Mouse (Mus musculus): ENCODE results near the gene Uqcc1. TPM values are rescaled to one million over a fixed set of nuclear protein-coding genes. Genes with fewer than 3 reads are reported as not detected.

The Uqcc1 gene
- polyA plus RNA-seq, 1 experiment from 2014 or later, result 78.6 TPM

GRCm38 (mm10) chr2:155914684-155915083, 15.4 kb downstream of the Uqcc1 start:
- H3K4me3 ChIP-seq, result no peak overlapping the region
- no peaks in the 10 kb centered on the region; the same call in 1 of the 2 replicates for H3K4me1 ChIP-seq
- no peaks in the 10 kb centered on the region for H3K9me3 ChIP-seq (replicated peaks)
- H3K36me3 ChIP-seq, result peaks cover 85% of the 10 kb centered on the region
- H3K27me3 ChIP-seq (ENCODE audit: low read depth, poor library complexity, severe bottlenecking), result no peaks in the 10 kb centered on the region
- no peak for DNase-seq (ENCODE audit: low spot score)
- WGBS, result 95% methylated on average over 6 of the region's 6 CpGs
- no peak overlapping the region for H3K27ac ChIP-seq

- Histone ChIP-seq H3K27ac (no peak overlapping the region), H3K4me1 (peaks cover 6% of the 10 kb centered on the region; the same call in 1 of the 2 replicates), H3K4me3 (no peak overlapping the region), H3K36me3 (peaks cover 76% of the 10 kb centered on the region), H3K27me3 (ENCODE audit: low read depth, poor library complexity, severe bottlenecking) (no peaks in the 10 kb centered on the region), H3K9me3 (replicated peaks) (no peaks in the 10 kb centered on the region)
- WGBS, result 95% methylated on average over 6 of the region's 6 CpGs
- no peak for DNase-seq (ENCODE audit: low spot score)
These were observed 26.5 kb downstream of the Uqcc1 start for GRCm38 (mm10) chr2:155903632-155904008.

- Histone ChIP-seq H3K9me3 (replicated peaks) (no peaks in the 10 kb centered on the region), H3K27ac (no peak overlapping the region), H3K4me1 (peaks cover 6% of the 10 kb centered on the region; the same call in 1 of the 2 replicates), H3K36me3 (peaks cover 76% of the 10 kb centered on the region), H3K4me3 (no peak overlapping the region), H3K27me3 (ENCODE audit: low read depth, poor library complexity, severe bottlenecking) (no peaks in the 10 kb centered on the region)
- 84% methylated on average over 16 of the region's 16 CpGs for WGBS
- no peak for DNase-seq (ENCODE audit: low spot score)
These were observed 27.0 kb downstream of the Uqcc1 start for GRCm38 (mm10) chr2:155902989-155903631.

- Histone ChIP-seq H3K27me3 (ENCODE audit: low read depth, poor library complexity, severe bottlenecking) (no peaks in the 10 kb centered on the region), H3K36me3 (peaks cover 81% of the 10 kb centered on the region), H3K4me1 (no peaks in the 10 kb centered on the region), H3K27ac (no peak overlapping the region), H3K9me3 (replicated peaks) (no peaks in the 10 kb centered on the region), H3K4me3 (no peak overlapping the region)
- 89% methylated on average over 16 of the region's 16 CpGs for WGBS
- DNase-seq (ENCODE audit: low spot score), result no peak
These were observed 34.9 kb downstream of the Uqcc1 start for GRCm38 (mm10) chr2:155895046-155895735.

GRCm38 (mm10) chr2:155894307-155895045, 35.6 kb downstream of the Uqcc1 start:
- no peak for DNase-seq (ENCODE audit: low spot score)
- H3K4me3 ChIP-seq, result no peak overlapping the region
- 94% methylated on average over 13 of the region's 13 CpGs for WGBS
- no peaks in the 10 kb centered on the region for H3K9me3 ChIP-seq (replicated peaks)
- no peaks in the 10 kb centered on the region for H3K4me1 ChIP-seq
- H3K27ac ChIP-seq, result no peak overlapping the region
- no peaks in the 10 kb centered on the region for H3K27me3 ChIP-seq (ENCODE audit: low read depth, poor library complexity, severe bottlenecking)
- H3K36me3 ChIP-seq, result peaks cover 79% of the 10 kb centered on the region

GRCm38 (mm10) chr2:155886776-155887175, 43.3 kb downstream of the Uqcc1 start:
- no peak for DNase-seq (ENCODE audit: low spot score)
- peaks cover 71% of the 10 kb centered on the region for H3K36me3 ChIP-seq
- H3K4me1 ChIP-seq, result no peaks in the 10 kb centered on the region; the same call in 1 of the 2 replicates
- 97% methylated on average over 12 of the region's 12 CpGs for WGBS
- H3K9me3 ChIP-seq (replicated peaks), result no peaks in the 10 kb centered on the region
- no peak overlapping the region for H3K27ac ChIP-seq
- H3K27me3 ChIP-seq (ENCODE audit: low read depth, poor library complexity, severe bottlenecking), result no peaks in the 10 kb centered on the region
- H3K4me3 ChIP-seq, result no peak overlapping the region

- 78% methylated on average over 10 of the region's 10 CpGs for WGBS
- Histone ChIP-seq H3K27ac (no peak overlapping the region), H3K27me3 (ENCODE audit: low read depth, poor library complexity, severe bottlenecking) (no peaks in the 10 kb centered on the region), H3K9me3 (replicated peaks) (no peaks in the 10 kb centered on the region), H3K4me1 (no peaks in the 10 kb centered on the region; the same call in 1 of the 2 replicates), H3K4me3 (no peak overlapping the region), H3K36me3 (peaks cover 63% of the 10 kb centered on the region)
- no peak for DNase-seq (ENCODE audit: low spot score)
These were observed 44.8 kb downstream of the Uqcc1 start for GRCm38 (mm10) chr2:155885271-155885697.

- peaks cover 64% of the 10 kb centered on the region for H3K36me3 ChIP-seq
- no peaks in the 10 kb centered on the region for H3K27me3 ChIP-seq (ENCODE audit: low read depth, poor library complexity, severe bottlenecking)
- no peaks in the 10 kb centered on the region; the same call in 1 of the 2 replicates for H3K4me1 ChIP-seq
- 91% methylated on average over 3 of the region's 3 CpGs for WGBS
- no peak overlapping the region for H3K4me3 ChIP-seq
- H3K27ac ChIP-seq, result no peak overlapping the region
- H3K9me3 ChIP-seq (replicated peaks), result no peaks in the 10 kb centered on the region
- no peak for DNase-seq (ENCODE audit: low spot score)
These were observed 48.0 kb downstream of the Uqcc1 start for GRCm38 (mm10) chr2:155882087-155882486.

GRCm38 (mm10) chr2:155878964-155879876, 50.9 kb downstream of the Uqcc1 start:
- WGBS, result 89% methylated on average over 21 of the region's 21 CpGs
- Histone ChIP-seq H3K27ac (no peak overlapping the region), H3K4me1 (no peaks in the 10 kb centered on the region; the same call in 1 of the 2 replicates)

GRCm38 (mm10) chr2:155873636-155874035, 56.5 kb downstream of the Uqcc1 start:
- WGBS, result 93% methylated on average over 6 of the region's 6 CpGs
- Histone ChIP-seq H3K36me3 (peaks cover 56% of the 10 kb centered on the region), H3K27me3 (ENCODE audit: low read depth, poor library complexity, severe bottlenecking) (no peaks in the 10 kb centered on the region), H3K4me3 (no peak overlapping the region), H3K4me1 (peaks cover 6% of the 10 kb centered on the region; the same call in 1 of the 2 replicates), H3K27ac (no peak overlapping the region), H3K9me3 (replicated peaks) (no peaks in the 10 kb centered on the region)
- DNase-seq (ENCODE audit: low spot score), result no peak

More at GRCm38 (mm10) chr2:155878964-155879876, 50.9 kb downstream of the Uqcc1 start:
- Histone ChIP-seq H3K27me3 (ENCODE audit: low read depth, poor library complexity, severe bottlenecking) (no peaks in the 10 kb centered on the region), H3K4me3 (no peak overlapping the region), H3K36me3 (peaks cover 66% of the 10 kb centered on the region), H3K9me3 (replicated peaks) (no peaks in the 10 kb centered on the region)
- no peak for DNase-seq (ENCODE audit: low spot score)

GRCm38 (mm10) chr2:155872930-155873507, 57.1 kb downstream of the Uqcc1 start:
- Histone ChIP-seq H3K4me1 (peaks cover 6% of the 10 kb centered on the region; the same call in 1 of the 2 replicates), H3K36me3 (peaks cover 61% of the 10 kb centered on the region), H3K9me3 (replicated peaks) (no peaks in the 10 kb centered on the region), H3K27me3 (ENCODE audit: low read depth, poor library complexity, severe bottlenecking) (no peaks in the 10 kb centered on the region), H3K27ac (no peak overlapping the region; the same call in 1 of the 2 replicates), H3K4me3 (no peak overlapping the region)
- DNase-seq (ENCODE audit: low spot score), result no peak
- 77% methylated on average over 10 of the region's 10 CpGs for WGBS

GRCm38 (mm10) chr2:155872486-155872885, 57.6 kb downstream of the Uqcc1 start:
- Histone ChIP-seq H3K27ac (no peak overlapping the region; the same call in 1 of the 2 replicates), H3K36me3 (peaks cover 66% of the 10 kb centered on the region), H3K27me3 (ENCODE audit: low read depth, poor library complexity, severe bottlenecking) (no peaks in the 10 kb centered on the region), H3K9me3 (replicated peaks) (no peaks in the 10 kb centered on the region), H3K4me3 (no peak overlapping the region), H3K4me1 (peaks cover 6% of the 10 kb centered on the region; the same call in 1 of the 2 replicates)
- no peak for DNase-seq (ENCODE audit: low spot score)
- WGBS, result 80% methylated on average over 8 of the region's 8 CpGs
